Mouse (Mus musculus): ENCODE measurements around the gene Arhgap6.

DNA sequence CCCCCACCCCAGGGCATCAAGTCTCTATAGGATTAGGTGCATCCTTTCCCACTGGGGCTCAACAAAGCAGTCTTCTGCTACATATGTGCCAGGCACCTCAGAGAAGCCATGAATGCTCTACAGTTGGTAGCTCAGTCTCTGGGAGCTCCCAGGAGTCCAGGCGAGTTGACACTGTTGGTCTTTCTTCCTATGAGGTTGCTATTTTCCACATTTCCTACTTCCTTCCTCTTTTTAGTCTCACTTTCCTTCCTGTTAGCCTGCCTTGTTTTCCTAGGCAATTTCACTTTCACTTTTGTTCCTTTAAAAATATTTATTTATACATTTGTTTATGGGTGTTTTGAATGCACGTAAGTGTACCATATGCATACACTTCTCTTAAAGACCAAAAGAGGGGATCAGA is 29.3 kb downstream of the Arhgap6 start:
- TF ChIP-seq CTCF (IDR thresholded peaks at IDR 0.05; ENCODE audit: low read depth) (no peak), EP300 (IDR thresholded peaks at IDR 0.05; ENCODE audit: low read depth) (no peak)

All from liver, embryonic 14.5 days (tissue).